Mouse (Mus musculus) yolk sac, embryonic 10.5 days (tissue): ENCODE data around the gene Rln3.

Experiments
- DNase-seq: peaks from one replicate; pipeline ENCODE4 v3.0.0-alpha.2; 2017; ENCODE audit warnings: low spot score

Gene Rln3

GRCm38 (mm10) chr8:83995973-83996372 lies 48.8 kb downstream of the Rln3 start:
- no peak for DNase-seq

- DNase-seq, result no peak
Measured at GRCm38 (mm10) chr8:83994030-83994429, 50.8 kb downstream of the Rln3 start.
